9 mouse cellular contexts compared by ENCODE assay signal in genomic region chr10:77251223-77251783, GRCm38 (mm10). TPM values are rescaled to one million over a fixed set of nuclear protein-coding genes. Genes with fewer than 3 reads are reported as not detected.
DNase-seq lines count a peak whose midpoint lies in the region; ATAC-seq and TF ChIP-seq lines count a peak whose summit lies in the region.
"Had no signal": no experiment of that assay in that cellular context is flagged by ENCODE, and none has a peak within 500 bp of the region (broad histone marks: within the 10 kb centered on the region; RNA-seq: fewer than 3 reads in every experiment).

No protein-coding gene starts in this region.

- WGBS in embryonic facial prominence, embryonic 10.5 days, result 64% methylated on average over 18 of the region's 18 CpGs
- 61% methylated on average over 18 of the region's 18 CpGs for WGBS in olfactory bulb, adult 2 months

- ATAC-seq in erythroblast, adult 5-6 weeks (replicated peaks; ENCODE audit: low FRiP score, poor library complexity, severe bottlenecking), result no peak

- H3K27ac ChIP-seq in embryonic facial prominence, embryonic 10.5 days (replicated peaks), result peak overlapping the region; percentile 48
- peak overlapping the region; percentile 40; the same call in 1 of the 2 replicates for H3K27ac ChIP-seq in olfactory bulb, adult 2 months (ENCODE audit: insufficient read depth, low read depth, low read length)

- H3K36me3 ChIP-seq in embryonic facial prominence, embryonic 10.5 days (replicated peaks), result no peaks in the 10 kb centered on the region

- TF ChIP-seq CTCF in olfactory bulb, adult 2 months (IDR thresholded peaks at IDR 0.05; ENCODE audit: insufficient read depth, low read depth, low read length), result no peak

- peaks cover 10% of the 10 kb centered on the region for H3K27me3 ChIP-seq in embryonic facial prominence, embryonic 10.5 days (replicated peaks; ENCODE audit: low read depth, poor library complexity, severe bottlenecking)
- H3K27me3 ChIP-seq: Patski had no signal

- DNase-seq in kidney, adult 18-20 months, result peak; percentile 21
- no peak for DNase-seq in kidney, adult 11 months
- peak; percentile 88 for DNase-seq in adipocyte (ENCODE audit: low spot score)
- no peak for DNase-seq in embryonic facial prominence, embryonic 10.5 days (ENCODE audit: low spot score)
- peak; percentile 73 for DNase-seq in kidney, postnatal 10 days
- no peak for DNase-seq in layer of hippocampus, adult 18-20 months (ENCODE audit: low spot score in 2 of 2)

- H3K4me1 ChIP-seq in embryonic facial prominence, embryonic 10.5 days, result peaks cover 48% of the 10 kb centered on the region
- peaks cover 15% of the 10 kb centered on the region for H3K4me1 ChIP-seq in olfactory bulb, adult 2 months (ENCODE audit: control insufficient read depth, insufficient read depth, low read length)

- no peaks in the 10 kb centered on the region for H3K9me3 ChIP-seq in embryonic facial prominence, embryonic 10.5 days

- no peak for TF ChIP-seq POLR2A in olfactory bulb, adult 2 months (IDR thresholded peaks at IDR 0.05; ENCODE audit: insufficient read depth, low read depth, low read length)

- H3K4me3 ChIP-seq in embryonic facial prominence, embryonic 10.5 days, result no peak overlapping the region
- 0 out of 2 replicates have a peak overlapping the region, but pooled peaks have one; percentile 4 for H3K4me3 ChIP-seq in olfactory bulb, adult 2 months (ENCODE audit: insufficient read depth, low read depth, low read length)

RNA-seq across cellular contexts. Expression of gene Pofut2, which starts 7.7 kb away (rescaled TPM):
- polyA plus RNA-seq in embryonic facial prominence, embryonic 10.5 days (2016; fragmentation: Nextera tagmentation; extraction: Ambion mirVana), result 74.5 and 77.0 TPM in 2 replicates
- not detected in 2 replicates for polyA plus RNA-seq in olfactory bulb, adult 2 months (2012; ENCODE audit: insufficient read depth, insufficient read length, low replicate concordance, missing spikeins)
- total RNA-seq in erythroblast, adult 5-6 weeks (2015; ENCODE audit: low replicate concordance), result 0.77 and 2.9 TPM in 2 replicates
- total RNA-seq in erythroblast, adult 5-6 weeks (2017; ENCODE audit: low replicate concordance), result 2.0 and 3.4 TPM in 2 replicates
- 10 to 100 TPM; 30.3 to 30.9 TPM for total RNA-seq in layer of hippocampus, adult 18-20 months (2021)

Comparison
In these comparisons a context has a peak if more than half of its experiments do, and no peak if none do; other contexts are left out.
1. DNase-seq: peak in kidney, adult 18-20 months (single experiment), adipocyte (single experiment) and kidney, postnatal 10 days (single experiment); none in kidney, adult 11 months (single experiment), embryonic facial prominence, embryonic 10.5 days (single experiment) and layer of hippocampus, adult 18-20 months (0 of 2).
2. RNA of gene Pofut2, which starts 7.7 kb away (total RNA-seq): 30.3 to 30.9 TPM in layer of hippocampus, adult 18-20 months; 0.77 to 3.4 TPM in erythroblast, adult 5-6 weeks; every median in the first group is over 4 times any median in the second.